Mouse (Mus musculus): Measurements from ENCODE around the gene Gtf3c5. TPM values are rescaled to one million over a fixed set of nuclear protein-coding genes. Genes with fewer than 3 reads are reported as not detected.
A peak's percentile ranks its signal among the peaks of the same experiment; 100 is the strongest.

The Gtf3c5 gene
- total RNA-seq, 2 experiments from 2014 or later: 7.1 to 7.4 TPM

- intact Hi-C loops (cut with DNase I; ENCODE audit: low total_unique reads): loop anchor here (10.0 kb wide), 1 partner anchor 70 kb away; the partner anchor contains the start of gene Ralgds
- peak; percentile 74 for DNase-seq
Observed at GRCm38 (mm10) chr2:28585043-28585571, 1.6 kb upstream of the Gtf3c5 start.

- DNase-seq: peak; percentile 86
- intact Hi-C loops (cut with DNase I; ENCODE audit: low total_unique reads): loop anchor here (10.0 kb wide), 1 partner anchor 68 kb away; the partner anchor contains the start of gene Ralgds
Observed at GRCm38 (mm10) chr2:28582647-28583353, 751 bp downstream of the Gtf3c5 start.

GRCm38 (mm10) chr2:28578003-28578402, 5.5 kb downstream of the Gtf3c5 start:
- intact Hi-C loops (cut with DNase I; ENCODE audit: low total_unique reads): no loop called here
- no peak for DNase-seq

- DNase-seq: no peak
- intact Hi-C loops (cut with DNase I; ENCODE audit: low total_unique reads): no loop called here
Observed at GRCm38 (mm10) chr2:28576815-28577214, 6.7 kb downstream of the Gtf3c5 start.

GRCm38 (mm10) chr2:28575341-28575740, 8.2 kb downstream of the Gtf3c5 start:
- intact Hi-C loops (cut with DNase I; ENCODE audit: low total_unique reads): no loop called here

GRCm38 (mm10) chr2:28569903-28570302, 13.6 kb downstream of the Gtf3c5 start:
- intact Hi-C loops (cut with DNase I; ENCODE audit: low total_unique reads): no loop called here
- no peak for DNase-seq

More at GRCm38 (mm10) chr2:28575341-28575740, 8.2 kb downstream of the Gtf3c5 start:
- DNase-seq: no peak

GRCm38 (mm10) chr2:28566545-28566944, 17.0 kb downstream of the Gtf3c5 start:
- DNase-seq: no peak
- intact Hi-C loops (cut with DNase I; ENCODE audit: low total_unique reads): no loop called here

- intact Hi-C loops (cut with DNase I; ENCODE audit: low total_unique reads): no loop called here
- DNase-seq: no peak
Observed at GRCm38 (mm10) chr2:28564380-28564779, 19.2 kb downstream of the Gtf3c5 start.

GRCm38 (mm10) chr2:28563830-28564229, 19.7 kb downstream of the Gtf3c5 start:
- no peak for DNase-seq
- intact Hi-C loops (cut with DNase I; ENCODE audit: low total_unique reads): no loop called here

GRCm38 (mm10) chr2:28563303-28563702, 20.2 kb downstream of the Gtf3c5 start, which contains the start of gene Cel:
Gene Cel (minus strand): TSS chr2:28563403.
- no peak for DNase-seq
- intact Hi-C loops (cut with DNase I; ENCODE audit: low total_unique reads): no loop called here

GRCm38 (mm10) chr2:28557452-28557851, 26.1 kb downstream of the Gtf3c5 start:
- intact Hi-C loops (cut with DNase I; ENCODE audit: low total_unique reads): no loop called here
- no peak for DNase-seq

GRCm38 (mm10) chr2:28552301-28552700, 31.2 kb downstream of the Gtf3c5 start:
- DNase-seq: no peak
- intact Hi-C loops (cut with DNase I; ENCODE audit: low total_unique reads): no loop called here

- DNase-seq: no peak
- intact Hi-C loops (cut with DNase I; ENCODE audit: low total_unique reads): loop anchor here (2.0 kb wide), 1 partner anchor 32 kb away; no protein-coding TSS in a partner anchor
Observed at GRCm38 (mm10) chr2:28549157-28549556, 34.4 kb downstream of the Gtf3c5 start.

GRCm38 (mm10) chr2:28547237-28548172, 36.0 kb downstream of the Gtf3c5 start:
- intact Hi-C loops (cut with DNase I; ENCODE audit: low total_unique reads): loop anchor here (2.0 kb wide), 1 partner anchor 31 kb away; no protein-coding TSS in a partner anchor
- DNase-seq: peak; percentile 81

- DNase-seq: no peak
- intact Hi-C loops (cut with DNase I; ENCODE audit: low total_unique reads): no loop called here
Observed at GRCm38 (mm10) chr2:28546560-28546959, 37.0 kb downstream of the Gtf3c5 start.

GRCm38 (mm10) chr2:28545976-28546375, 37.6 kb downstream of the Gtf3c5 start:
- DNase-seq: no peak
- intact Hi-C loops (cut with DNase I; ENCODE audit: low total_unique reads): no loop called here

GRCm38 (mm10) chr2:28543894-28544293, 39.7 kb downstream of the Gtf3c5 start:
- intact Hi-C loops (cut with DNase I; ENCODE audit: low total_unique reads): no loop called here
- DNase-seq: no peak

- DNase-seq: no peak
- intact Hi-C loops (cut with DNase I; ENCODE audit: low total_unique reads): no loop called here
Observed at GRCm38 (mm10) chr2:28540587-28541227, 42.8 kb downstream of the Gtf3c5 start.

GRCm38 (mm10) chr2:28539949-28540348, 43.6 kb downstream of the Gtf3c5 start:
- intact Hi-C loops (cut with DNase I; ENCODE audit: low total_unique reads): no loop called here
- no peak for DNase-seq
